Mouse (Mus musculus) spleen, adult 2 months (tissue): ENCODE results near the gene Cabp2. TPM values are rescaled to one million over a fixed set of nuclear protein-coding genes. Genes with fewer than 3 reads are reported as not detected.

Source experiments
- DNase-seq, 2 experiments: peaks; one replicate each; pipeline versions ENCODE4 v3.0.0 to v3.0.0-alpha.2; 2012 to 2021; ENCODE audit warnings: low spot score in 2 of 2, low read depth in 1 of 2
- H3K27ac ChIP-seq: fragments of 200-500 bp; 2 replicates; pipeline ENCODE4 v1.5.1; 2012; ENCODE audit warnings: low read length, inconsistent platforms; ENCODE audit not compliant: insufficient read depth
- H3K27me3 ChIP-seq: fragments of 200-500 bp; 2 replicates; pipeline ENCODE4 v1.6.1; 2012; ENCODE audit warnings: mild to moderate bottlenecking, moderate library complexity, low read length, inconsistent platforms; ENCODE audit not compliant: control insufficient read depth, insufficient read depth
- H3K36me3 ChIP-seq: fragments of 200-500 bp; 2 replicates; pipeline ENCODE4 v1.6.1; 2012; ENCODE audit warnings: mild to moderate bottlenecking, low read length, inconsistent platforms; ENCODE audit not compliant: control insufficient read depth, insufficient read depth
- H3K4me1 ChIP-seq: fragments of 200-500 bp; 2 replicates; pipeline ENCODE4 v1.6.1; 2011; ENCODE audit warnings: inconsistent platforms; ENCODE audit not compliant: control insufficient read depth, insufficient read depth, insufficient read length
- H3K4me3 ChIP-seq: fragments of 200-500 bp; 2 replicates; pipeline ENCODE4 v1.5.1; 2011; ENCODE audit warnings: mild to moderate bottlenecking, inconsistent platforms; ENCODE audit not compliant: insufficient read depth, insufficient read length; ENCODE audit errors: extremely low read depth
- CTCF ChIP-seq: fragments of 200-500 bp; IDR thresholded peaks from 2 replicates; pipeline ENCODE4 v1.5.1; 2011; ENCODE audit warnings: mild to moderate bottlenecking, inconsistent platforms; ENCODE audit not compliant: insufficient read depth, insufficient read length, insufficient replicate concordance; ENCODE audit errors: extremely low read depth
- POLR2A ChIP-seq: fragments of 200-500 bp; IDR thresholded peaks from 2 replicates; pipeline ENCODE4 v1.6.1; 2011; ENCODE audit warnings: low read depth, low read length, inconsistent platforms
- WGBS: fragments of 180-500 bp; shearing (Covaris S2); methylation state at CpG from one replicate; pipeline ENCODE4 v1.1.7; 2018; 5-methylcytosine and 5-hydroxymethylcytosine counted together
- polyA plus RNA-seq: library from polyadenylated mRNA; depleted of rRNA; stranded (reverse); fragments of >200 nt; gene quantifications from 2 replicates; pipeline ENCODE4 v1.2.3, GENCODE M21; 2012

Cabp2 gene
- polyA plus RNA-seq, 1 experiment: 7.0 TPM

DNA sequence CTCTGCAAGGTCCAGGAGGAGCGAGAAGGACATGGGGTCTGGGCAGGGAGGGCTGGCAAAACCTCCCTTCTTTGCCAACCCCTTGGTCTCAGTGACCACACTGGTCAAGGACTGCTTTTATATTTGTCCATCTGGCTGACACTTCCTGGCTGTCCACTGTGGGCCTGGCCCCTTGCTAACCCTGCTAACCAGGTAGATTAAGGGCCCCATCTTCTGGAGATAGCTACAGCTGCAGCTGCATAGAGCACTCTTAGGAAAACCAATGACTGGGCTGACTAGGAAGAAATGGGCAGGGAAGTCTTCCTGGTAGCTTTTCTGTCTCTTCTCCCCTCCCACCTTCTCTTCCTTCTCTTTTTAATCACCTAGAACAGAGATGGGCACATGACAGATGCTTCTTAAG lies 3.6 kb downstream of the Cabp2 start:
- no peak overlapping the region for H3K4me3 ChIP-seq
- H3K4me1 ChIP-seq: no peaks in the 10 kb centered on the region
- no peak for DNase-seq
- 76% methylated on average over 1 of the region's 1 CpGs for WGBS
- H3K36me3 ChIP-seq: no peaks in the 10 kb centered on the region
- no peaks in the 10 kb centered on the region for H3K27me3 ChIP-seq
- H3K27ac ChIP-seq: no peak overlapping the region
- no peak for TF ChIP-seq CTCF
- no peak for TF ChIP-seq POLR2A

DNA sequence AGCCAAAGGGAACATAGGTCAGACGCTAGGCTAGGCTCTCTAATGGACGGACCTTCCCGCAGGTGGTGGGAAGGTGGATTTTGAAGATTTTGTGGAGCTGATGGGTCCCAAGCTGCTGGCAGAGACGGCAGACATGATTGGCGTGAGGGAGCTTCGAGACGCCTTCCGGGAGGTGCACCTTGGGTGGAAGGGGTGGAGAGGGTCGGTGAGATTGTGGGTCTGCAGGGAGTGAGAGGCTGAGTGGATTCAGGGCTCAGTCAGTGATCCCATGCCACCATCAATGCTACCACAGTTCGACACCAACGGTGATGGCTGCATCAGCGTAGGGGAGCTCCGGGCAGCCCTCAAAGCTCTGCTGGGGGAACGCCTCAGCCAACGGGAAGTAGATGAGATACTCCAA lies 4.8 kb downstream of the Cabp2 start:
- Histone ChIP-seq H3K4me3 (no peak overlapping the region), H3K36me3 (no peaks in the 10 kb centered on the region), H3K27ac (no peak overlapping the region), H3K4me1 (no peaks in the 10 kb centered on the region), H3K27me3 (no peaks in the 10 kb centered on the region)
- no peak for DNase-seq
- 93% methylated on average over 15 of the region's 15 CpGs for WGBS
- TF ChIP-seq POLR2A: no peak
- no peak for TF ChIP-seq CTCF

DNA sequence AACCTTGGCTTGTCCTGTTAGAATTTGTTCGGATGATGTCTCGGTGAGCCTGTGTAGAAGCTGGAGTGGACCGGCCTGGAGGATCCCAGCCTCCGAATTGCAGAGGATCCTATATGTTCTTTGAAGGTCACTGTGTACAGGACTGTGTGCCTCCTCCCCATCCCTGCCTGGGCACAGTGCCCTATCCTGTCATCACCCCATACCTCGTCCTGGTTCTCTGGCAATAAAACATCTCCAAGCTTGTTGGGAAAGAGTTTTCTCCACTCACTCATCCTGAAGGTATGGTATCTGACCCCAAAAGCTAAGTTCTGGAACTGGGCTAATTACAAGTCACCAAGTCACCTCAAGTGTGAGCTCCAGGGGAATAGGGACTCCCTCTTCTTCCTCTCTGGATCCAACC lies 5.7 kb downstream of the Cabp2 start:
- H3K4me1 ChIP-seq: no peaks in the 10 kb centered on the region
- H3K4me3 ChIP-seq: no peak overlapping the region
- DNase-seq: no peak
- no peak overlapping the region for H3K27ac ChIP-seq
- H3K27me3 ChIP-seq: no peaks in the 10 kb centered on the region
- no peaks in the 10 kb centered on the region for H3K36me3 ChIP-seq
- TF ChIP-seq CTCF (no peak), POLR2A (no peak)
- WGBS: 89% methylated on average over 5 of the region's 5 CpGs

DNA sequence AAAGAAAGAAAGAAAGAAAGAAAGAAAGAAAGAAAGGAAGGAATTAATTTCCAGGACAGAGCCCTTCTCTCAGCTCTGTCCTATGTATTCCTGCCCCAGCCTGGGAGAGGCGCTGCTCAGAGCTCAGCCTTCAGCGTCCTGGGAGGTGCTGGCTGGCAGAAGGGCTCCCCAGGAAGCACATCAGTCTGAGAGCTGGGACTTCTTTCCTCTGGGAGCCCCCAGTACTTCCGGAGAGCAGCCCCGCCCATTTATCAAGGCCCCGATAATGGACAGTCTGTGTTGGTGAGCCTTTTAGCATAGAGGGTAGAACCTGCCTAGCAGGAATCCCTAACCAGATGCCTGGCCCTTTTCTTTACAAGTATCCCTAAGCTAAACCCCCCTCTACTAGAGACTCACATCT lies 6.8 kb downstream of the Cabp2 start:
- WGBS: 47% methylated on average over 5 of the region's 5 CpGs
- no peak overlapping the region for H3K4me3 ChIP-seq
- H3K27me3 ChIP-seq: no peaks in the 10 kb centered on the region
- DNase-seq: no peak
- no peaks in the 10 kb centered on the region for H3K4me1 ChIP-seq
- no peak overlapping the region for H3K27ac ChIP-seq
- H3K36me3 ChIP-seq: no peaks in the 10 kb centered on the region
- TF ChIP-seq POLR2A (no peak), CTCF (no peak)

DNA sequence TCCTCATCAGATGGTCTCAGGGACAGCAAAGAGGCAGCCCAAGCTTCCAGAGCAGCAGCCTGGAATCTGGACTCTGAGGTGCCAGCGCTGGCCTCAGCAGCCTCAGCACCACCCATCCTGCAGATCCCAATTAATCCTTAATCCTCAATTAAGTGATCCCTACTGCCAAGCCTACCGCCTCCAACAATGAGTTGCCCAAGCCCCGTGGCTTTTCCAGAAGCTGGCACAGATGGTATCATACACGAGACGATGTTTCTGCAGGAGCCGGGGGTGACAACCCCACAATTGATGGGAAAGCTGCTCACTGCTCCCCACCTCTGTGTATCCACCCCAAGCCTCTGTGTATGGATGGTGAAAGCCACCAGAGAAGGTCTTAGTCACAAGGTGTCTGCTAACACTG lies 7.8 kb downstream of the Cabp2 start:
- no peak overlapping the region for H3K4me3 ChIP-seq
- DNase-seq: no peak
- TF ChIP-seq POLR2A (no peak), CTCF (no peak)
- H3K27me3 ChIP-seq: no peaks in the 10 kb centered on the region
- WGBS: 84% methylated on average over 6 of the region's 6 CpGs
- no peak overlapping the region for H3K27ac ChIP-seq
- no peaks in the 10 kb centered on the region for H3K4me1 ChIP-seq
- no peaks in the 10 kb centered on the region for H3K36me3 ChIP-seq

DNA sequence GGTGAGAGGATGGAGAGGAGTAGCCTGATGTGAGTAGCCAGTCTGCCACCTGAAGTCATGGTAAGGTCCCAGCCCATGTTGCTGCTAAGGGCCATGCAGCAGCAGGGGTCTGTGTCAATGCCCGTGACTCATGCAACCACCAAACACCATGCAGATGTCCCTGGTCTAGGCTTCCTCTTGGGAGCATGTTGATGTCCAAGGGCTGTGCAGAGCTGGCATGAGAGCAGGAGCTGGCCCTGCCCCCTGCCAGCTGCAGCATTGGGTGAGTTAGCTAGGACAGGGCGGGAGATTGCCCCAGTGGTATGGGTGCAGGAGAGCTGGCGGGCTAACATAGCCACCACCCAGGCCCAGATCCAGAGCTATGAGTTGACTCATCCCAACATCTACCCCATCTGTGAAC lies 9.1 kb downstream of the Cabp2 start:
- H3K4me1 ChIP-seq: no peaks in the 10 kb centered on the region
- no peak for DNase-seq
- H3K4me3 ChIP-seq: no peak overlapping the region
- no peak overlapping the region for H3K27ac ChIP-seq
- 85% methylated on average over 3 of the region's 3 CpGs for WGBS
- H3K36me3 ChIP-seq: no peaks in the 10 kb centered on the region
- H3K27me3 ChIP-seq: no peaks in the 10 kb centered on the region
- TF ChIP-seq CTCF (no peak), POLR2A (no peak)

DNA sequence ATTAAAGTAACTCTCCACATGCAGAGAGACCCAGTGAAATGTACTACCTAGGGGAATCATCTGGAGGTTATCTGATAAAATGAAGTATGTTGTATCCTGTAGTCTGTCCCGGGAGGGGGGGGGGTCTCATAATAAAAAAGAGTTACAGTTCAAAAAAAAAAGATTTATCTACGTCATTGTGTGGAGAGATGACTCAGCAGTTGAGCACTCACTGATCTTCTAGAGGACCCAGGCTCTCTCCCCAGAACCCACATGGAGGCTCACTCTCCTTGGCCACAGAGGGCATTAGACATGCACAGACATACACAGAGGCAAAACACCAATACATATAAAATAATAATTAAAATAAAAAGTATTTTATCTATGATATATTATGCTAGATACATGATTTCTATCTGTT lies 10.0 kb downstream of the Cabp2 start:
- Histone ChIP-seq H3K4me3 (no peak overlapping the region), H3K27ac (no peak overlapping the region), H3K27me3 (no peaks in the 10 kb centered on the region), H3K4me1 (peaks cover 2% of the 10 kb centered on the region; the same call in 1 of the 2 replicates), H3K36me3 (no peaks in the 10 kb centered on the region)
- no peak for DNase-seq
- WGBS: 38% methylated on average over 2 of the region's 2 CpGs
- TF ChIP-seq CTCF: no peak
- TF ChIP-seq POLR2A: no peak
